Mouse (Mus musculus) heart, embryonic 10.5 days (tissue): ENCODE measurements around the gene Rgs8. TPM values are rescaled to one million over a fixed set of nuclear protein-coding genes. Genes with fewer than 3 reads are reported as not detected.
A peak's percentile ranks its signal among the peaks of the same experiment; 100 is the strongest.

Source experiments
- DNase-seq: peaks from one replicate; pipeline ENCODE4 v3.0.0-alpha.2; 2017; ENCODE audit warnings: low spot score
- H3K27ac ChIP-seq: fragments of 300-500 bp; sonication (generic); 2 replicates; pipeline ENCODE4 v1.5.1; 2016; ENCODE audit warnings: mild to moderate bottlenecking
- H3K27me3 ChIP-seq: fragments of 300-500 bp; sonication (generic); 2 replicates; pipeline ENCODE4 v1.6.1; 2016; ENCODE audit warnings: mild to moderate bottlenecking; ENCODE audit not compliant: poor library complexity, insufficient read depth, severe bottlenecking
- H3K36me3 ChIP-seq: fragments of 300-500 bp; sonication (generic); 2 replicates; pipeline ENCODE4 v1.6.1; 2016; ENCODE audit warnings: mild to moderate bottlenecking, moderate library complexity
- H3K4me1 ChIP-seq: fragments of 300-500 bp; sonication (generic); 2 replicates; pipeline ENCODE4 v1.6.1; 2016; ENCODE audit warnings: mild to moderate bottlenecking
- H3K4me3 ChIP-seq: fragments of 300-500 bp; sonication (generic); 2 replicates; pipeline ENCODE4 v1.5.1; 2016; ENCODE audit warnings: mild to moderate bottlenecking, moderate library complexity
- H3K9me3 ChIP-seq: fragments of 300-500 bp; sonication (generic); 2 replicates; pipeline ENCODE4 v1.6.1; 2016; ENCODE audit warnings: mild to moderate bottlenecking, moderate library complexity
- WGBS: fragments of 180-500 bp; shearing (Covaris S2); methylation state at CpG from one replicate; pipeline ENCODE4 v1.1.7; 2016; 5-methylcytosine and 5-hydroxymethylcytosine counted together
- polyA plus RNA-seq: library from polyadenylated mRNA; unstranded; fragments of >200 nt; fragmentation: Nextera tagmentation; extraction: Ambion mirVana; gene quantifications from 2 replicates; pipeline ENCODE4 v1.2.1, GENCODE M21; 2016

Rgs8 gene
- polyA plus RNA-seq, 1 experiment from 2014 or later: 0.55 TPM

DNA sequence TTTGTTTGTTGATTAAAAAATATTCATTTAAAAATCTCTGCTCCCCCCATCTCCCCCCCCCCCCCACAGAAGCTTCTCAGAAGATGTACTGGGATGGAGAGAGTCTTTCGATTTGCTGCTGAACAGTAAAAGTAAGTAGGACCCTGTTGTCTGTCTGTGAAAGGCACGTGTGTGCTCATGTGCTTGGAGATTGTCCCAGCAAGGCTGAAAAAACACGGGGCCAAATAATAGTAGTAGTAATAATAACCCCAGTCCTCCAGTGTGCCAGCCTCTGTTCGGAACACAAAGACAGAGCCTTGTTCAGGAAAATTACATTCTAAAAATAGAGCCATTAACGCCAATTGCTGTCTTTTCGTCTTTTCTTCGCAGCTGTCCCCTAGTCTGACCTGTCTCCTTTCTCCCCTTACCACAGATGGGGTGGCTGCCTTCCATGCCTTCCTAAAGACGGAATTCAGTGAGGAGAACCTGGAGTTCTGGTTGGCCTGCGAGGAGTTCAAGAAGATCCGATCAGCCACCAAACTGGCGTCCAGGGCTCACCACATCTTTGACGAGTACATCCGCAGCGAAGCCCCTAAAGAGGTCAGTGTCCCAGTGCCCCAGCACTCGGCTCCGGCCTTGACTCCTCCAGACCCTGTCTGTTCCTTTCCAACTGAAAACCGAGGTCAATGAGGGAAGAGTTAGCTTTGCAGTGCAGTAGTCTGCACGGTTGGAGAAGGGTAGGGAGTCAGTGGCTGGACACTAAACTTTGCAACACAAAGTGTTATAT, 88.9 kb downstream of the Rgs8 start:
- H3K27me3 ChIP-seq: peaks cover 75% of the 10 kb centered on the region
- no peaks in the 10 kb centered on the region for H3K9me3 ChIP-seq
- peaks cover 4% of the 10 kb centered on the region; the same call in 1 of the 2 replicates for H3K36me3 ChIP-seq
- H3K4me3 ChIP-seq: no peak overlapping the region
- H3K27ac ChIP-seq: no peak overlapping the region
- no peak for DNase-seq
- peaks cover 24% of the 10 kb centered on the region for H3K4me1 ChIP-seq
- WGBS: 67% methylated on average over 18 of the region's 18 CpGs

DNA sequence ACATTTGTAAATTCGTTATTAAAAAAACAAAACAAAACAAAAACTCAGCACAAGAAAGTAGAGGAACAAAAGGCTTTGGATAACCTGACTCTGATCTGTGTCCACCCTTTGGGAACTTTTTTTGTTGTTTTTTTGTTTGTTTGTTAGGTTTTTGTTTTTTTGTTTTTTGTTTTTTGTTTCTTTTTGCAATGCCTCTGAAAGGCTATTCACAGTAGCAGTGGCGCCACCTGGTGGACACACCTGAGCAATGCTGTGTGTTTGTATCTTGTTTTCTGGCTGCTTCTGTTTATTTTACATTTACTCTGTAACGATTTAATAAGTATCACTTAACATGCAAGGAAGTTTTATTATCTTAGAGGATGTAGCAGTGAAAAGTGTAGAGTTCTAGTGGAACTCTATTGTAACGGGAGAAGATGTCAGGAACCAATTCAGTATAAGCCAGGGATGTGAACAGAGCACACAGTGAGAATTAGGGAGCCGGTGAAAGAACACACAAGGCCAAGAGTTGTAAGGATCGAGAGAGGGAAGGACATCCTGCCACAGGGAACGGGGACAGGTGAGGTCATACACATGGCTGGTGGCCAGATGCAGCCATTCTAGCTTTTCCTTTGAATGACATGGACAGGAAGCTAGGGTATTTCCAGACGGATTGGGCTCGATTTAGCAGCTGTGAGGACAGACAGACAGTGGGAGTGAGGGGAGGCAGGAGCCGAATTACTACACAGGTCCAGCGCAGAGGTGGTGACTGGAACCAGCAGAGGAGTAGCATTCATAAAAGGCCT, 89.7 kb downstream of the Rgs8 start:
- 49% methylated on average over 11 of the region's 11 CpGs for WGBS
- H3K27me3 ChIP-seq: peaks cover 67% of the 10 kb centered on the region
- no peaks in the 10 kb centered on the region for H3K9me3 ChIP-seq
- peaks cover 4% of the 10 kb centered on the region; the same call in 1 of the 2 replicates for H3K36me3 ChIP-seq
- no peak overlapping the region for H3K4me3 ChIP-seq
- H3K4me1 ChIP-seq: peaks cover 24% of the 10 kb centered on the region
- H3K27ac ChIP-seq: no peak overlapping the region
- no peak for DNase-seq

DNA sequence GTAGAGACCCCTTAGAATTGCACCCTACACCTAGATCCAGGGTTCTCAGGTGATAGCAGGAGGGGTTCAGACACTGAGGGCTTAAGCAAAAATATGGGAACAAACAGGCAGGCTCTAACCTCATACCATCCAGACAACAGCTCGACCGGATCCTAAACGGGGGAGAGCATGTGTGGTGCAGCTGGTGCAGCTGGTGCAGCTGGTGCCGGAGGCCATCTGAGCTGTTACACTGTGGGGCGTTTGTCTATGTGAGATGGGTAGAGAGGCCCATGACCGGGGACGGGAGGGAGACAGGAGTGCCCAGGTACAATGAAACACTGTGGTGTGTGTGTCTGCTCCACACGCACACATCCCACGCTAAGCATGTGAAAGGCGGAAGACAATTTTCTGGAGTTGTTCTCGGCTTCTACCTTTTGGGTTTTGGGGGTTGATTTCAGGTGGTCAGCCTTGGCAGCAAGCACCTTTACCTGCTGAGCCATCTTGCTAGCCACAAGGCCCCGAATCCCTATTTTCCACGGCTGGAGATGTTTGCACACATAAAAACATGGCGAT, 93.4 kb downstream of the Rgs8 start:
- Histone ChIP-seq H3K4me1 (peaks cover 26% of the 10 kb centered on the region), H3K27me3 (peaks cover 31% of the 10 kb centered on the region), H3K9me3 (no peaks in the 10 kb centered on the region), H3K27ac (no peak overlapping the region), H3K36me3 (peaks cover 4% of the 10 kb centered on the region; the same call in 1 of the 2 replicates), H3K4me3 (no peak overlapping the region)
- no peak for DNase-seq
- 83% methylated on average over 14 of the region's 14 CpGs for WGBS

DNA sequence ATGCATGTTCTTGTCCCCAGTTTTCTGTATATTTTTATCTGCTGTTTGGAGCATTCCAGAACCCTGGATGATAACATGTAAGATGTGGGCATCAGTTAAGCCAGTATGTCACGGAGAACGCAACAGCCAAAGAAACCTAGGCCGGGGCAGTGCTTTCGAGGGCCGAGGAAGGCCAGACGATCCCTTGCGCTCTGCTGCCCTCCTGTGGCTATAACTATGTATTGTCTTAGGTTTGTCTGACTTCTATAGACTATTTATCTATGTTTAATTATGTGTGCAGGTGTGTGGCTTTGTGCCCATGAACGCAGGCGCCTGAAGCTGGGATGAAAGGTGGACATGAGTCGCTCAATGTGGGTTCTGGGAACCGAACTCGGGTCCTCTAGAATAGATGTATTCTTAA, 93.9 kb downstream of the Rgs8 start:
- DNase-seq: no peak
- Histone ChIP-seq H3K9me3 (no peaks in the 10 kb centered on the region), H3K27me3 (peaks cover 25% of the 10 kb centered on the region), H3K36me3 (peaks cover 4% of the 10 kb centered on the region; the same call in 1 of the 2 replicates), H3K4me1 (peaks cover 29% of the 10 kb centered on the region), H3K27ac (no peak overlapping the region), H3K4me3 (no peak overlapping the region)
- 4% methylated on average over 12 of the region's 12 CpGs for WGBS

DNA sequence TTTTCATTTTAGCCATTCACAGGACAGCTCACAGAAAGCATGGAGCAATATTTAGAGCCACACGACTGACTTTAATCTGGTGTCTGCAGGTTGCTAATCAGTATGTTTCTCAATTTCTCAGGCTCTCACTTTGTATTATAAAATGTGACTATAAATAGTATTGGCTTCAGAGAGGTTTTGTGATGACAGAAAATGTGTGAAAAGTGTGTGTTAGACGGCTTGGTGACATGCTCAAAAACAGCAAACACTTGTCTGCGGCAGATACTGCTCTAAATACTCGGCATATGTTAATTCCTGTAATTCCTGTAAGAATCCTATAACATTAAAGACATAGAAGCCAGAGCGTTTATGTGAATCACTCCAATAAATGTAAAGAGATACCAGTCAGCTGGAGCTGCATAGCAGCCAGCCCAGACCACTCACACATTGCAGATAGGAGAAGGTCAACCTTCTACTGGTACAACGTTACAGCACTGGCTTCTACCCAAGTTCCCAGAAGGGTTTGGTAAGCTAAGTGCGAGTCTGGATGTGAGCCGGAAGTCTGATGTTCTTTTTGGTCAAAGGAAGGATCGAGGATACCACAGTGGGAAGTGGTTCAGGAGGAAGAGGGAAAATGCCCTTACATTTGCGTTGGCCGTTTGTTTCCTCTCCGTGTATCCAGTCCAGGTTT, 95.2 kb downstream of the Rgs8 start:
- Histone ChIP-seq H3K27me3 (peaks cover 22% of the 10 kb centered on the region), H3K4me1 (peaks cover 29% of the 10 kb centered on the region), H3K36me3 (peaks cover 4% of the 10 kb centered on the region; the same call in 1 of the 2 replicates), H3K9me3 (no peaks in the 10 kb centered on the region), H3K4me3 (no peak overlapping the region), H3K27ac (peak overlapping the region; percentile 89; the same call in 1 of the 2 replicates)
- WGBS: 66% methylated on average over 12 of the region's 12 CpGs
- no peak for DNase-seq

DNA sequence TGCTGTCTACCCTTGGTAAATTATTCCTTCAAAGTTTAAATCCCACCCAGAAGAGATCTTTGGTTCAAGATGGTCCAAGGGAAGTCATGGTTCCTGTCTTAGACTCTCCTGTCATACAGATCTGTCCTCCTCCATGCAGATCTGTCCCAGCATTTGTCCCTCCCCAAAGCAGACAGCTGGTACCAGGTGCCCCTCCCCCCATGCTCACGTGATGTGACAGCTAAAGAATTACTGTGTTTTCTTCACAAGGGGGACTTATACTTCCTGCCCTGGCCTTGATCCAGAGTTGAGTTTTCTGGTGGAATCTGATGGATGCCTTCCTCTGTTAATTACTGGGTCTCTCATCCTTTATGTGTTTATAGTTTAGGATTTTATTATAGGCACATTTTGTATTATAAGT, 95.7 kb downstream of the Rgs8 start:
- Histone ChIP-seq H3K9me3 (no peaks in the 10 kb centered on the region), H3K27ac (peak overlapping the region; percentile 89), H3K27me3 (peaks cover 19% of the 10 kb centered on the region), H3K4me3 (no peak overlapping the region; the same call in 1 of the 2 replicates), H3K4me1 (peaks cover 29% of the 10 kb centered on the region), H3K36me3 (peaks cover 4% of the 10 kb centered on the region; the same call in 1 of the 2 replicates)
- DNase-seq: no peak
- 19% methylated on average over 1 of the region's 1 CpGs for WGBS

DNA sequence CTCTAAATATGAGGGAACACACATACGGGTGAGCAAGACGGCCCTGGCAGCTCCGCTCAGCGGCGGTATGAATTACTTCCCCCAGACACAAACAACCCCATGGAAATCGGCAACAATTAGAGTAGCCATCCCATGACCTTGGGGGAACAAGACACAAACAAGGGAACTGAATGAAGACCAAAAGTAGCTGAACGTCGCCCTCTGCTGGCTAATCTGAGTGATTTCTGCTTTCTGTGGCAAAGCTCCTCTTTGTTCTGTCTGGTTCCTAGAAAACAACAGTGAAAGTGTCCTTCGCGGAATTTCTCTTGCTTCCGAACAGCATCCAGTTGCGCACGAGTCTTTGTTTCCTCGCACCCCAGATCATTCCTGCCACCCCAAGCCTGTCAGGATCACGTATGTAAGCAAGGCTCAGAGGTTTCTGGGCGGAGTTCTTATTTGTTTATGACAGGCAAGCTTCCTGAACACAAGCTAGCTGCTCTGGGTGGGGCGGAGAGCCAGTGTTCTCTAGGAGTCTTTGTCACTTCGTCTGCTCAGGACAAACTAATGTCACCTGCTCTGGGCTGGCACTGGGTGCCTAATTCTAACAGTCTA, 96.5 kb downstream of the Rgs8 start, which contains the start of gene Rnasel:
Gene Rnasel (plus strand): TSS at position 216 of the 591 bp plus-strand sequence.
- Histone ChIP-seq H3K4me1 (peaks cover 32% of the 10 kb centered on the region), H3K4me3 (peak within 1 kb of the TSS; percentile 54), H3K27ac (peak within 1 kb of the TSS; percentile 89), H3K36me3 (no peaks in the 10 kb centered on the region), H3K27me3 (peaks cover 13% of the 10 kb centered on the region), H3K9me3 (no peaks in the 10 kb centered on the region)
- peak; percentile 90 for DNase-seq
- 7% methylated on average over 18 of the region's 18 CpGs for WGBS

Other genes with a start within 250 kb of the Rgs8 start
- gene Shcbp1l, start 227.9 kb upstream of the Rgs8 start, polyA plus RNA-seq: 0.17 and 0.20 TPM in 2 replicates
- gene Dhx9, start 165.4 kb upstream of the Rgs8 start, polyA plus RNA-seq: 22.8 and 25.1 TPM in 2 replicates
- 8.0 and 8.4 TPM in 2 replicates for gene Npl, start 103.0 kb upstream of the Rgs8 start, polyA plus RNA-seq
- gene Rgs16, start 87.3 kb downstream of the Rgs8 start, polyA plus RNA-seq: 2.6 and 2.9 TPM in 2 replicates
- 4.4 and 6.8 TPM in 2 replicates for gene Rnasel, start 96.4 kb downstream of the Rgs8 start, polyA plus RNA-seq
- not detected in 2 replicates for gene Rgsl1, start 191.1 kb downstream of the Rgs8 start, polyA plus RNA-seq
- gene Teddm1b, start 221.3 kb downstream of the Rgs8 start, polyA plus RNA-seq: 0.10 and 0.41 TPM in 2 replicates
- gene Teddm1a, start 238.7 kb downstream of the Rgs8 start, polyA plus RNA-seq: not detected in 2 replicates
- gene Glul, start 246.9 kb downstream of the Rgs8 start, polyA plus RNA-seq: 65.4 and 96.6 TPM in 2 replicates
- gene Teddm2, start 247.2 kb downstream of the Rgs8 start, polyA plus RNA-seq: 0.18 and 0.34 TPM in 2 replicates